In the genomic region with DNA sequence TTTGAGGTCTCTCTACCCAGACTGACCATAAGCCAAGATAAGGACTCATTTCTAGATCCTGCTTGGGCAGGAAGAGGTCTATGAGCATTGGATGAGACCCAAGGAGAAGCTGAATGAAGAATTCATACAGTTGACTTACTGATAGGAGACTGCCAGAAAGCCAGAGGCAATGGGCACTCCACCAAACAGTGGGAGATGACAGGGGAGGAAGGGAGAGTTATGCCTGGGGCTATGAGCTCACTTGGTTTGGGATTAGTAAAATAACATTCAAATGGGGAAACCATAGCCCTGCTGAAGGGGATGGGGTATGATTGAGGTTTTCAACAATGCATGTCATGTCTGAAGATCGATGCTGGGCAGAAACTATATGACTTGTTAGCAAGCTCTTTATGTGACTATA, we compare ENCODE assay signal across 27 mouse cellular contexts.
DNase-seq lines count a peak whose midpoint lies in the region; ATAC-seq and TF ChIP-seq lines count a peak whose summit lies in the region.
"Had no signal": no experiment of that assay in that cellular context is flagged by ENCODE, and none has a peak within 500 bp of the region (broad histone marks: within the 10 kb centered on the region; RNA-seq: fewer than 3 reads in every experiment).

No protein-coding gene starts in this region.

- no peak for ATAC-seq in hindbrain, embryonic 11.5 days (ENCODE audit: low FRiP score)
- ATAC-seq: activated CD4-positive, CD25-positive, alpha-beta regulatory T cell, adult 4 months; forebrain, embryonic 15.5 days; hindbrain, embryonic 16.5 days; inflammation-experienced regulatory T-cells, adult 6 months; intestine, embryonic 16.5 days had no signal

- H3K27ac ChIP-seq in embryonic fibroblast, embryonic 13.5 days (ENCODE audit: insufficient read depth, low read length) = peak overlapping the region; percentile 43; the same call in 1 of the 2 replicates
- H3K27ac ChIP-seq in hindbrain, embryonic 11.5 days (ENCODE audit: low read depth, low read length) = no peak overlapping the region
- no peak overlapping the region for H3K27ac ChIP-seq in hindbrain, embryonic 10.5 days
- H3K27ac ChIP-seq: embryonic facial prominence, embryonic 10.5 days; embryonic facial prominence, embryonic 13.5 days; forebrain, embryonic 12.5 days; forebrain, embryonic 15.5 days; hindbrain, embryonic 13.5 days had no signal

- no peaks in the 10 kb centered on the region for H3K9me3 ChIP-seq in hindbrain, embryonic 11.5 days (ENCODE audit: control insufficient read depth, low read length)
- no peaks in the 10 kb centered on the region for H3K9me3 ChIP-seq in hindbrain, embryonic 10.5 days
- H3K9me3 ChIP-seq: embryonic facial prominence, embryonic 10.5 days; embryonic facial prominence, embryonic 13.5 days; forebrain, embryonic 12.5 days; forebrain, embryonic 15.5 days; hindbrain, embryonic 13.5 days had no signal

- no peaks in the 10 kb centered on the region for H3K36me3 ChIP-seq in hindbrain, embryonic 11.5 days (ENCODE audit: control insufficient read depth, insufficient read depth, low read length)
- H3K36me3 ChIP-seq in hindbrain, embryonic 10.5 days = no peaks in the 10 kb centered on the region
- H3K36me3 ChIP-seq: embryonic facial prominence, embryonic 10.5 days; embryonic facial prominence, embryonic 13.5 days; forebrain, embryonic 12.5 days; forebrain, embryonic 15.5 days; hindbrain, embryonic 13.5 days had no signal

- peak; percentile 26 for DNase-seq in testis, postnatal 14 days (ENCODE audit: low spot score)
- no peak for DNase-seq in testis, postnatal 10 days (ENCODE audit: low spot score)
- peak; percentile 22 for DNase-seq in Muller cell, postnatal 12 days (ENCODE audit: inconsistent ontology term)
- peak; percentile 7 for DNase-seq in ZHBTc4 (ENCODE audit: low read depth, low spot score)
- no peak for DNase-seq in left cerebral cortex, postnatal 10 days (ENCODE audit: extremely low spot score in 1 of 2, low spot score in 2 of 2)
- no peak for DNase-seq in hindbrain, embryonic 11.5 days (ENCODE audit: low spot score)
- no peak for DNase-seq in hindbrain, embryonic 10.5 days (ENCODE audit: low spot score)
- DNase-seq: adrenal gland, postnatal 10 days; adrenal gland, postnatal 36 days; cerebellum, adult 18-20 months; cerebellum, adult 9-10 months; cerebellum, postnatal 14 days; embryo, embryonic 11 days; gastrocnemius, postnatal 25 days; heart, postnatal 36 days; kidney, adult 18-20 months had no signal

- WGBS in hindbrain, embryonic 11.5 days = 96% methylated on average over 1 of the region's 1 CpGs
- WGBS in hindbrain, embryonic 10.5 days = 93% methylated on average over 1 of the region's 1 CpGs

- intact Hi-C loops in left cerebral cortex, postnatal 10 days (cut with DNase I) = no loop called here

- H3K4me1 ChIP-seq in embryonic fibroblast, embryonic 13.5 days (ENCODE audit: control insufficient read depth, insufficient read depth, low read length) = peaks cover 6% of the 10 kb centered on the region
- no peaks in the 10 kb centered on the region for H3K4me1 ChIP-seq in hindbrain, embryonic 11.5 days (replicated peaks; ENCODE audit: control insufficient read depth, insufficient read depth, low read length)
- no peaks in the 10 kb centered on the region for H3K4me1 ChIP-seq in hindbrain, embryonic 10.5 days (replicated peaks)
- H3K4me1 ChIP-seq: embryonic facial prominence, embryonic 10.5 days; embryonic facial prominence, embryonic 13.5 days; forebrain, embryonic 12.5 days; forebrain, embryonic 15.5 days; hindbrain, embryonic 13.5 days had no signal

- H3K4me3 ChIP-seq in embryonic fibroblast, embryonic 13.5 days (ENCODE audit: insufficient read depth, low read length) = no peak overlapping the region
- H3K4me3 ChIP-seq in hindbrain, embryonic 11.5 days (ENCODE audit: low read depth, low read length) = no peak overlapping the region
- no peak overlapping the region for H3K4me3 ChIP-seq in hindbrain, embryonic 10.5 days
- H3K4me3 ChIP-seq: embryonic facial prominence, embryonic 10.5 days; embryonic facial prominence, embryonic 13.5 days; forebrain, embryonic 12.5 days; forebrain, embryonic 15.5 days; hindbrain, embryonic 13.5 days had no signal

- H3K4me2 ChIP-seq in hindbrain, embryonic 11.5 days (replicated peaks; ENCODE audit: low read depth, low read length) = no peak overlapping the region
- H3K4me2 ChIP-seq: embryonic facial prominence, embryonic 13.5 days; forebrain, embryonic 12.5 days; forebrain, embryonic 15.5 days; heart, embryonic 11.5 days; hindbrain, embryonic 13.5 days had no signal

- no peak for TF ChIP-seq POLR2A in embryonic fibroblast, embryonic 13.5 days (IDR thresholded peaks at IDR 0.05; ENCODE audit: low read depth, low read length)

- H3K27me3 ChIP-seq in hindbrain, embryonic 11.5 days (ENCODE audit: control insufficient read depth, insufficient read depth, low read length) = no peaks in the 10 kb centered on the region
- H3K27me3 ChIP-seq in hindbrain, embryonic 10.5 days (ENCODE audit: insufficient read depth, poor library complexity, severe bottlenecking) = no peaks in the 10 kb centered on the region
- H3K27me3 ChIP-seq: embryonic facial prominence, embryonic 13.5 days; forebrain, embryonic 12.5 days; forebrain, embryonic 15.5 days; hindbrain, embryonic 13.5 days had no signal

- H3K9ac ChIP-seq in hindbrain, embryonic 11.5 days (ENCODE audit: low read depth, low read length) = no peak overlapping the region
- H3K9ac ChIP-seq: embryonic facial prominence, embryonic 13.5 days; forebrain, embryonic 12.5 days; forebrain, embryonic 15.5 days; hindbrain, embryonic 13.5 days had no signal

- no peak for TF ChIP-seq CTCF in embryonic fibroblast, embryonic 13.5 days (IDR thresholded peaks at IDR 0.05; ENCODE audit: borderline replicate concordance, insufficient read depth, low read length)

Comparison
In these comparisons a context has a peak if more than half of its experiments do, and no peak if none do; other contexts are left out.
1. DNase-seq: peak in testis, postnatal 14 days (single experiment), Muller cell, postnatal 12 days (single experiment) and ZHBTc4 (single experiment); none in testis, postnatal 10 days (single experiment), left cerebral cortex, postnatal 10 days (0 of 2), hindbrain, embryonic 11.5 days (single experiment) and hindbrain, embryonic 10.5 days (single experiment).